Comparison of ENCODE assay signal across 1 mouse cellular context in genomic region chr6:130031493-130032089, GRCm38 (mm10). TPM values are rescaled to one million over a fixed set of nuclear protein-coding genes. Genes with fewer than 3 reads are reported as not detected.
"Had no signal": no experiment of that assay in that cellular context is flagged by ENCODE, and none has a peak within 500 bp of the region (broad histone marks: within the 10 kb centered on the region; RNA-seq: fewer than 3 reads in every experiment).

No protein-coding gene starts in this region.

RNA-seq across cellular contexts. Expression of gene Klra6, which starts 4.8 kb away (rescaled TPM):
- total RNA-seq: midbrain, postnatal 0 days had no signal

RNA-seq across cellular contexts. Expression of gene Klra4, which starts 35.5 kb away (rescaled TPM):
- total RNA-seq: midbrain, postnatal 0 days had no signal
